Mouse (Mus musculus) midbrain, embryonic 11.5 days (tissue): ENCODE data around the gene Gm4952. TPM values are rescaled to one million over a fixed set of nuclear protein-coding genes. Genes with fewer than 3 reads are reported as not detected.
"Not testable (repeated sequence)": the region's sequence is repeated elsewhere in the genome, so short reads cannot be mapped to it uniquely, and the experiment has no call there.

Source experiments
- ATAC-seq: fragments of 200-750 bp; cut with Nextera tagmentation; 2 replicates; pipeline ENCODE4 v1.8.0; 2017; ENCODE audit warnings: moderate TSS enrichment, moderate library complexity; ENCODE audit not compliant: low FRiP score
- DNase-seq: peaks from one replicate; pipeline ENCODE4 v3.0.0; 2015; ENCODE audit warnings: low spot score; ENCODE audit errors: missing footprints
- H3K27ac ChIP-seq: fragments of 300-500 bp; sonication (generic); 2 replicates; pipeline ENCODE4 v1.5.1; 2014; ENCODE audit warnings: low read depth, low read length
- H3K27me3 ChIP-seq: fragments of 300-500 bp; sonication (generic); 2 replicates; pipeline ENCODE4 v1.6.1; 2014; ENCODE audit warnings: mild to moderate bottlenecking, low read length, moderate library complexity, mixed read lengths; ENCODE audit not compliant: control insufficient read depth, insufficient read depth
- H3K36me3 ChIP-seq: fragments of 300-500 bp; sonication (generic); 2 replicates; pipeline ENCODE4 v1.6.1; 2014; ENCODE audit warnings: mild to moderate bottlenecking, low read length, moderate library complexity, mixed read lengths; ENCODE audit not compliant: control insufficient read depth, insufficient read depth
- H3K4me1 ChIP-seq: fragments of 300-500 bp; sonication (generic); 2 replicates; pipeline ENCODE4 v1.6.1; 2014; ENCODE audit warnings: low read length; ENCODE audit not compliant: control insufficient read depth, insufficient read depth
- H3K4me2 ChIP-seq: fragments of 300-500 bp; sonication (generic); 2 replicates; pipeline ENCODE4 v1.6.1; 2014; ENCODE audit warnings: mild to moderate bottlenecking, moderate library complexity
- H3K4me3 ChIP-seq: fragments of 300-500 bp; sonication (generic); 2 replicates; pipeline ENCODE4 v1.5.1; 2014; ENCODE audit warnings: low read depth, low read length
- H3K9ac ChIP-seq: fragments of 300-500 bp; sonication (generic); 2 replicates; pipeline ENCODE4 v1.6.1; 2014; ENCODE audit warnings: low read length
- H3K9me3 ChIP-seq: fragments of 300-500 bp; sonication (generic); 2 replicates; pipeline ENCODE4 v1.6.1; 2016; ENCODE audit warnings: low read length; ENCODE audit not compliant: control insufficient read depth
- WGBS: fragments of 180-500 bp; shearing (Covaris S2); extraction: QIAGEN DNeasy Blood & Tissue Kit; methylation state at CpG from one replicate; pipeline ENCODE4 v1.1.7; 2014; 5-methylcytosine and 5-hydroxymethylcytosine counted together
- polyA plus RNA-seq: library from polyadenylated mRNA; unstranded; fragments of >200 nt; fragmentation: Nextera tagmentation; extraction: Ambion mirVana; gene quantifications from 2 replicates; pipeline ENCODE4 v1.2.1, GENCODE M21; 2014

Gm4952 gene
- polyA plus RNA-seq, 1 experiment from 2014 or later = not detected

GRCm38 (mm10) chr19:12636863-12637262 is 37.1 kb downstream of the Gm4952 start:
- no peak for ATAC-seq
- Histone ChIP-seq H3K4me2 (no peak overlapping the region), H3K36me3 (no peaks in the 10 kb centered on the region), H3K4me1 (no peaks in the 10 kb centered on the region), H3K9me3 (no peaks in the 10 kb centered on the region), H3K4me3 (no peak overlapping the region), H3K27ac (no peak overlapping the region), H3K9ac (no peak overlapping the region), H3K27me3 (no peaks in the 10 kb centered on the region)
- WGBS = 73% methylated on average over 3 of the region's 3 CpGs
- DNase-seq = no peak

- ATAC-seq (no peak), DNase-seq (no peak)
- Histone ChIP-seq H3K27ac (no peak overlapping the region), H3K36me3 (no peaks in the 10 kb centered on the region), H3K9ac (no peak overlapping the region), H3K27me3 (no peaks in the 10 kb centered on the region), H3K4me3 (no peak overlapping the region), H3K4me1 (no peaks in the 10 kb centered on the region), H3K9me3 (no peaks in the 10 kb centered on the region), H3K4me2 (no peak overlapping the region)
- 67% methylated on average over 1 of the region's 1 CpGs for WGBS
Observed at GRCm38 (mm10) chr19:12638049-12638448, 38.3 kb downstream of the Gm4952 start.

GRCm38 (mm10) chr19:12649511-12649910 is 49.7 kb downstream of the Gm4952 start:
- H3K4me1 ChIP-seq = no peaks in the 10 kb centered on the region
- DNase-seq (no peak), ATAC-seq (no peak)
- H3K27ac ChIP-seq = no peak overlapping the region
- H3K36me3 ChIP-seq = no peaks in the 10 kb centered on the region
- no peak overlapping the region for H3K4me2 ChIP-seq
- H3K9ac ChIP-seq = no peak overlapping the region
- H3K9me3 ChIP-seq = no peaks in the 10 kb centered on the region
- H3K4me3 ChIP-seq = no peak overlapping the region
- H3K27me3 ChIP-seq = no peaks in the 10 kb centered on the region

- Histone ChIP-seq H3K4me1 (no peaks in the 10 kb centered on the region), H3K27ac (no peak overlapping the region), H3K9ac (no peak overlapping the region), H3K27me3 (no peaks in the 10 kb centered on the region), H3K36me3 (no peaks in the 10 kb centered on the region), H3K9me3 (no peaks in the 10 kb centered on the region), H3K4me2 (no peak overlapping the region), H3K4me3 (no peak overlapping the region)
- ATAC-seq (no peak), DNase-seq (no peak)
- 69% methylated on average over 1 of the region's 1 CpGs for WGBS
Observed at GRCm38 (mm10) chr19:12666156-12666555, 66.4 kb downstream of the Gm4952 start.

GRCm38 (mm10) chr19:12668601-12669000 is 68.8 kb downstream of the Gm4952 start:
- not testable (repeated sequence) for DNase-seq, H3K27ac ChIP-seq, H3K4me1 ChIP-seq, ATAC-seq, H3K9me3 ChIP-seq, H3K4me2 ChIP-seq, H3K36me3 ChIP-seq, H3K27me3 ChIP-seq, H3K9ac ChIP-seq, H3K4me3 ChIP-seq
- 90% methylated on average over 3 of the region's 3 CpGs for WGBS

GRCm38 (mm10) chr19:12670139-12670538 is 70.4 kb downstream of the Gm4952 start, which contains the start of gene Olfr1442:
TSS of gene Olfr1442 (plus strand) at chr19:12670439.
- no peaks in the 10 kb centered on the region for H3K9me3 ChIP-seq
- DNase-seq (no peak), ATAC-seq (no peak)
- no peak within 1 kb of the TSS for H3K4me3 ChIP-seq
- no peak within 1 kb of the TSS for H3K9ac ChIP-seq
- H3K36me3 ChIP-seq = no peaks in the 10 kb centered on the region
- no peak within 1 kb of the TSS for H3K4me2 ChIP-seq
- H3K4me1 ChIP-seq = no peaks in the 10 kb centered on the region
- no peaks in the 10 kb centered on the region for H3K27me3 ChIP-seq
- H3K27ac ChIP-seq = no peak within 1 kb of the TSS

GRCm38 (mm10) chr19:12671051-12671450 is 71.3 kb downstream of the Gm4952 start:
- WGBS = 85% methylated on average over 4 of the region's 4 CpGs
- DNase-seq (no peak), ATAC-seq (no peak)
- Histone ChIP-seq H3K36me3 (no peaks in the 10 kb centered on the region), H3K4me3 (no peak overlapping the region), H3K4me1 (no peaks in the 10 kb centered on the region), H3K4me2 (no peak overlapping the region), H3K27ac (no peak overlapping the region), H3K27me3 (no peaks in the 10 kb centered on the region), H3K9ac (no peak overlapping the region), H3K9me3 (no peaks in the 10 kb centered on the region)

GRCm38 (mm10) chr19:12677812-12678211 is 78.0 kb downstream of the Gm4952 start, which contains the start of gene Olfr1443:
TSS of gene Olfr1443 (plus strand) at chr19:12678112.
- Histone ChIP-seq H3K9ac (no peak within 1 kb of the TSS), H3K27me3 (no peaks in the 10 kb centered on the region), H3K9me3 (no peaks in the 10 kb centered on the region), H3K27ac (no peak within 1 kb of the TSS), H3K4me2 (no peak within 1 kb of the TSS), H3K4me3 (no peak within 1 kb of the TSS), H3K4me1 (no peaks in the 10 kb centered on the region), H3K36me3 (no peaks in the 10 kb centered on the region)
- ATAC-seq (no peak), DNase-seq (no peak)
- WGBS = 68% methylated on average over 3 of the region's 3 CpGs
